Mouse (Mus musculus): ENCODE measurements around the gene Lrtm2. TPM values are rescaled to one million over a fixed set of nuclear protein-coding genes. Genes with fewer than 3 reads are reported as not detected.

Lrtm2 gene
- polyA plus RNA-seq, 1 experiment from 2014 or later, result 3.6 TPM

Other genes with a start within 250 kb of the Lrtm2 start
- 14.7 and 15.6 TPM in 2 replicates for gene Dcp1b, start 155.5 kb downstream of the Lrtm2 start, polyA plus RNA-seq (2015; fragmentation: Nextera tagmentation; extraction: Ambion mirVana)
- gene Cacna1c, start 134.3 kb downstream of the Lrtm2 start, polyA plus RNA-seq (2015; fragmentation: Nextera tagmentation; extraction: Ambion mirVana), result 5.2 and 5.6 TPM in 2 replicates
- 0.43 and 0.53 TPM in 2 replicates for gene Cacna2d4, start 94.2 kb downstream of the Lrtm2 start, polyA plus RNA-seq (2015; fragmentation: Nextera tagmentation; extraction: Ambion mirVana)
- gene Adipor2, start 86.9 kb upstream of the Lrtm2 start, polyA plus RNA-seq (2015; fragmentation: Nextera tagmentation; extraction: Ambion mirVana), result 38.1 and 39.9 TPM in 2 replicates
- 3.5 and 4.1 TPM in 2 replicates for gene Fbxl14, start 148.9 kb upstream of the Lrtm2 start, polyA plus RNA-seq (2015; fragmentation: Nextera tagmentation; extraction: Ambion mirVana)
- 2.8 and 3.6 TPM in 2 replicates for gene Wnt5b, start 213.6 kb upstream of the Lrtm2 start, polyA plus RNA-seq (2015; fragmentation: Nextera tagmentation; extraction: Ambion mirVana)